Mouse (Mus musculus) gastrocnemius, postnatal 25 days (tissue): ENCODE measurements around the gene Tent2. TPM values are rescaled to one million over a fixed set of nuclear protein-coding genes. Genes with fewer than 3 reads are reported as not detected.

Experiments
- DNase-seq: peaks from one replicate; pipeline ENCODE4 v3.0.0; 2022
- total RNA-seq, 2 experiments: library from RNA; stranded (reverse); gene quantifications; 1 replicate in 1 of 2; 2 replicates in 1 of 2; pipeline ENCODE4 v1.2.3; 2021

Tent2 gene
- total RNA-seq, 2 experiments from 2014 or later: 10.3 to 10.5 TPM

DNA sequence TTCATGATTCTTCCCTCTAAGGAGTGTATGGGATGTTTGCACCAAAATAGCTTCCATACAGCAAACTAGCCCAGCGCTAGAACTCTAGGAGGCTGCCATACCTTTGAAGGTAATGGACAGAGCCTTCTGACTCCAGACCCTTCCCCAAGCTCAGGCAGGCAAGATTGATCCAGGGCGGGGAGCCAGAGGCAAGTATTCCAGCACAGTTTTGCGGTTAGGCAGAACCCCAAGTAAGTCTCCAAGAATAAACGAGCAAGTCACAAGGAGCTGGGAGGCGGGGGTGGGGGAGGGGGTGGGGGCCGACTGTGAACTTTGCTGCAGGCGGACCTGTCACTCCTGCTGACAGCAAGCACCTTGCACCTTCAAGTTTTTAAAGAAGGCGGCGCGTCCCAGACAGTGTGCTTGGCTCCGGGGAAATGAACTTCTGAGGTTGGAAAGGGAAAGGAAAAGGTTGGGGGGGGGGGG lies 48.3 kb downstream of the Tent2 start:
- DNase-seq: peak; percentile 58

- peak; percentile 19 for DNase-seq
These were observed 51.0 kb downstream of the Tent2 start for GRCm38 (mm10) chr13:93141184-93141583.

DNA sequence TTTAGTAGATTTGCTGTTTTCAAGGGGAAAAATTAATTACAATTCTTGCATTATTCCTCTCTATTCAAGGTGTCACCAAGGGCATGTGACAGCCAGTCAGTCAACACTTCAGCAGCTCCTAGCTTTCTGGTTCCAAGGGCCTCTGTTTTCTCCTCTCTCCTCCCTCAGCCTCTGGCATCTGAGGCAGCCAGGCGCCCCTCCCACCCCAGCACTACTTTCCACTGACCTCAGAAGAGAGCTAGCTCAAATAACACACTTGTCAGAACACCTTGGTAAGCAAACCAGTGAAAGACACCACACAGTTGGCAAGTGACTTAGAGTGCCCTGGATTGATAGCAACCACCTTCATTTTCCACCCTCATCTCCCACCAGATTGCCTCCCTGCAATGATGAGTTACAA lies 54.1 kb downstream of the Tent2 start:
- DNase-seq: peak; percentile 79

GRCm38 (mm10) chr13:93137098-93137497 lies 55.1 kb downstream of the Tent2 start:
- DNase-seq: peak; percentile 66

- peak; percentile 60 for DNase-seq
These were observed 55.9 kb downstream of the Tent2 start for GRCm38 (mm10) chr13:93136251-93136650.

GRCm38 (mm10) chr13:93135501-93135900 lies 56.7 kb downstream of the Tent2 start:
- no peak for DNase-seq

GRCm38 (mm10) chr13:93130674-93131073 lies 61.5 kb downstream of the Tent2 start:
- no peak for DNase-seq

DNA sequence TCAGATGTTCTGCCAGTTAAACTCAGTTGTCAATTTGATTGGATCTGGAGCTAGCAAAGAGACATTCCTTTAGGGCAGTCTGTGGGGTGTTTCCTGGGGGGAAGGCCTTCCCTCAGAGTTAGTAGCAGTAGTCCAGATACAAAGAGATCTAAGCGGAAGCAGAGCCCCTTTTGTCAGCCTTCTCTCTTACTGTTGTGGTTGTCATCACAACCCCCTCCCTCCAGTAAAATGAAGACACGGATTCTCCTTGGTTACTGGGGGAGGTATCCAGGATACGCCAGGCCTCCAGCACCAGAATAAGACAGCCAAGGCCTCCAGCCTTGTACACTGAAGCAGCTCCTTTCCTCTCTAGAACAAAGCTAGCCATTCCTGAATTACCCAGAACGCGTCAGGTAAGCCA lies 63.2 kb downstream of the Tent2 start:
- no peak for DNase-seq

- no peak for DNase-seq
These were observed 63.9 kb downstream of the Tent2 start for GRCm38 (mm10) chr13:93128111-93128860.

- no peak for DNase-seq
These were observed 69.9 kb downstream of the Tent2 start for GRCm38 (mm10) chr13:93122321-93122720.

- DNase-seq: no peak
These were observed 74.9 kb downstream of the Tent2 start for GRCm38 (mm10) chr13:93117241-93117640.

DNA sequence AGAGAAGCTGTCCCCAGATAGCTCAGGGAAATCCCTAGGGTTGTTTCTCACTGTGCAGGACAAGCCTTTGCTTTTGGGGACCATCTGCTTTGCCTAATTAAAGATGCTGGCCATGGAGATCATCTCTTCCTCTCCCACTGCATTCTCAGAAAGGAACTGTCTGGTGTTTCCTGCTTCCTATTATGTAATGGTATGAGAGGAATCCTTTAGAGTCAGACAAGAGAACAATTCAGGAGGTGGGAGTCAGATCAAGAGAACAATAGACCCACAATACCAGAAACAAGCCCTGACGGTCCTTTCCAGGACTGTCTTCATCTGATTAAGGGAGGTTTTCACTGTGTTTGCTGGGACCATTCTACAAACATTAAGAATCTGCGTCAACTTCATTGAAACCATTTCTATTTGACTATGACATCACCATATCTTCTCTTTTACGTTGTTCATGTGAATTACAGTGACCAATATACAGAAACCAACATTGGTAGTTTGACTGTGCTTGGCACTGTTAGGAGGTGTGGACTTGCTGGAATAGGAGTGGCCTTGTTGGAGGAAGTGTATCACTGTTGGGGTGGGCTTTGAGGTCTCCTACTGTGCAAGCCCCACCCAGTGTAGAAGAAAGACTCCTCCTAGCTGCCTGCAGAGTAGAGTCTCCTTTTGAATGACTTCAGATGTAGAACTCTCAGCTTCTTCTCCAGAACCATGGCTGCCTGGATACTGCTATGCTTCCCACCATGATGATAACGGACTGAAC lies 89.7 kb downstream of the Tent2 start:
- no peak for DNase-seq

GRCm38 (mm10) chr13:93098596-93098995 lies 93.6 kb downstream of the Tent2 start:
- no peak for DNase-seq

DNA sequence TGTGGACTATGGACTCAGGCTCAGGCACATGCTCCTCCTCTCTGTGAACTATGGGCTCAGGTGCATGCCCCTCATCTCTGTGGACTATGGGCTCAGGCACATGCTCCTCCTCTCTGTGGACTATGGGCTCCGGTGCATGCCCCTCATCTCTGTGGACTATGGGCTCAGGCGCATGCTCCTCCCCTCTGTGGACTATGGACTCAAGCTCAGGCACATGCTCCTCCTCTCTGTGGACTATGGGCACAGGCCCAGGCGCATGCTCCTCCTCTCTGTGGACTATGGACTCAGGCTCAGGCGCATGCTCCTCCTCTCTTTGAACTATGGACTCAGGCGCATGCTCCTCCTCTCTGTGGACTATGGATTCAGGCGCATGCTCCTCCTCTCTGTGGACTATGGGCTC lies 95.5 kb downstream of the Tent2 start:
- DNase-seq: no peak

Other genes with a start within 250 kb of the Tent2 start
- gene Cmya5, start 47.7 kb downstream of the Tent2 start, total RNA-seq: 100 to 1,000 TPM; 758 to 970 TPM
- 10 to 100 TPM; 65.7 to 92.3 TPM for gene Homer1, start 107.2 kb upstream of the Tent2 start, total RNA-seq